Mouse (Mus musculus) megakaryocyte, embryonic 14.5 days (primary cell): ENCODE results near the gene Ptprn.

ENCODE experiments used
- FLI1 ChIP-seq: IDR thresholded peaks from 2 replicates; pipeline ENCODE4 v1.6.1; 2012; ENCODE audit warnings: low read length, inconsistent platforms, mixed read lengths
- GATA1 ChIP-seq: IDR thresholded peaks from 3 replicates; pipeline ENCODE4 v1.6.1; 2012; ENCODE audit warnings: mixed read lengths, low read length, inconsistent platforms, borderline replicate concordance

GRCm38 (mm10) chr1:75252308-75252707, 12.0 kb downstream of the Ptprn start:
- TF ChIP-seq GATA1 = no peak
- TF ChIP-seq FLI1 = no peak
